Mouse (Mus musculus) ES-Bruce4 (cell line): ENCODE measurements around the gene Grwd1.

Experiments used
- EP300 ChIP-seq: IDR thresholded peaks from 2 replicates; pipeline ENCODE4 v1.6.1; 2011; ENCODE audit warnings: low read depth, low read length; ENCODE audit not compliant: insufficient read depth
- POLR2A ChIP-seq: IDR thresholded peaks from one replicate; pipeline ENCODE4 v1.8.1; 2011; ENCODE audit warnings: low read length; ENCODE audit not compliant: insufficient read depth

GRCm38 (mm10) chr7:45864435-45864834 is 33.7 kb upstream of the Grwd1 start:
- TF ChIP-seq EP300 (no peak), POLR2A (no peak)
